Mouse (Mus musculus): ENCODE data around the gene Lmtk2. TPM values are rescaled to one million over a fixed set of nuclear protein-coding genes. Genes with fewer than 3 reads are reported as not detected.

Gene Lmtk2
- polyA plus RNA-seq, 1 experiment from 2014 or later, result 4.4 TPM

GRCm38 (mm10) chr5:144149530-144149929 lies 49.3 kb downstream of the Lmtk2 start:
- no peak overlapping the region for H3K9ac ChIP-seq (ENCODE audit: low read length)
- H3K4me2 ChIP-seq (ENCODE audit: low read depth, severe bottlenecking), result no peak overlapping the region
- no peak for ATAC-seq (ENCODE audit: insufficient number of reproducible peaks, low FRiP score, low TSS enrichment, low read depth)
- peaks cover 6% of the 10 kb centered on the region; the same call in 1 of the 2 replicates for H3K36me3 ChIP-seq (ENCODE audit: control insufficient read depth, insufficient read depth, low read length)
- DNase-seq (ENCODE audit: low spot score), result no peak
- H3K4me3 ChIP-seq (ENCODE audit: low read depth, low read length), result no peak overlapping the region
- H3K27me3 ChIP-seq (ENCODE audit: control insufficient read depth, insufficient read depth, low read length), result no peaks in the 10 kb centered on the region
- no peaks in the 10 kb centered on the region for H3K9me3 ChIP-seq (ENCODE audit: control insufficient read depth, low read length)
- WGBS, result 97% methylated on average over 4 of the region's 4 CpGs
- H3K4me1 ChIP-seq (ENCODE audit: control insufficient read depth, insufficient read depth, low read length), result no peaks in the 10 kb centered on the region
- no peak overlapping the region for H3K27ac ChIP-seq (replicated peaks; ENCODE audit: low read depth, low read length)

- ATAC-seq (ENCODE audit: insufficient number of reproducible peaks, low FRiP score, low TSS enrichment, low read depth), result no peak
- Histone ChIP-seq H3K36me3 (ENCODE audit: control insufficient read depth, insufficient read depth, low read length) (peaks cover 6% of the 10 kb centered on the region; the same call in 1 of the 2 replicates), H3K9me3 (ENCODE audit: control insufficient read depth, low read length) (no peaks in the 10 kb centered on the region), H3K27me3 (ENCODE audit: control insufficient read depth, insufficient read depth, low read length) (no peaks in the 10 kb centered on the region), H3K9ac (ENCODE audit: low read length) (no peak overlapping the region), H3K4me3 (ENCODE audit: low read depth, low read length) (no peak overlapping the region), H3K4me2 (ENCODE audit: low read depth, severe bottlenecking) (no peak overlapping the region), H3K4me1 (ENCODE audit: control insufficient read depth, insufficient read depth, low read length) (no peaks in the 10 kb centered on the region), H3K27ac (replicated peaks; ENCODE audit: low read depth, low read length) (no peak overlapping the region)
- WGBS, result 94% methylated on average over 4 of the region's 4 CpGs
- no peak for DNase-seq (ENCODE audit: low spot score)
Observed at GRCm38 (mm10) chr5:144151270-144151669, 51.0 kb downstream of the Lmtk2 start.

GRCm38 (mm10) chr5:144154528-144154927 lies 54.3 kb downstream of the Lmtk2 start:
- H3K9ac ChIP-seq (ENCODE audit: low read length), result no peak overlapping the region
- no peaks in the 10 kb centered on the region for H3K27me3 ChIP-seq (ENCODE audit: control insufficient read depth, insufficient read depth, low read length)
- WGBS, result 43% methylated on average over 7 of the region's 7 CpGs
- H3K9me3 ChIP-seq (ENCODE audit: control insufficient read depth, low read length), result no peaks in the 10 kb centered on the region
- H3K4me3 ChIP-seq (ENCODE audit: low read depth, low read length), result no peak overlapping the region
- H3K36me3 ChIP-seq (ENCODE audit: control insufficient read depth, insufficient read depth, low read length), result peaks cover 5% of the 10 kb centered on the region; the same call in 1 of the 2 replicates
- no peak for ATAC-seq (ENCODE audit: insufficient number of reproducible peaks, low FRiP score, low TSS enrichment, low read depth)
- DNase-seq (ENCODE audit: low spot score), result peak; percentile 79
- no peaks in the 10 kb centered on the region for H3K4me1 ChIP-seq (ENCODE audit: control insufficient read depth, insufficient read depth, low read length)
- no peak overlapping the region for H3K4me2 ChIP-seq (ENCODE audit: low read depth, severe bottlenecking)
- no peak overlapping the region for H3K27ac ChIP-seq (replicated peaks; ENCODE audit: low read depth, low read length)

GRCm38 (mm10) chr5:144158604-144159003 lies 58.4 kb downstream of the Lmtk2 start:
- no peaks in the 10 kb centered on the region for H3K9me3 ChIP-seq (ENCODE audit: control insufficient read depth, low read length)
- no peak overlapping the region for H3K4me3 ChIP-seq (ENCODE audit: low read depth, low read length)
- no peak for ATAC-seq (ENCODE audit: insufficient number of reproducible peaks, low FRiP score, low TSS enrichment, low read depth)
- H3K27me3 ChIP-seq (ENCODE audit: control insufficient read depth, insufficient read depth, low read length), result no peaks in the 10 kb centered on the region
- H3K27ac ChIP-seq (replicated peaks; ENCODE audit: low read depth, low read length), result no peak overlapping the region
- WGBS, result 62% methylated on average over 4 of the region's 4 CpGs
- no peak overlapping the region for H3K9ac ChIP-seq (ENCODE audit: low read length)
- no peak overlapping the region for H3K4me2 ChIP-seq (ENCODE audit: low read depth, severe bottlenecking)
- DNase-seq (ENCODE audit: low spot score), result no peak
- peaks cover 2% of the 10 kb centered on the region; the same call in 1 of the 2 replicates for H3K36me3 ChIP-seq (ENCODE audit: control insufficient read depth, insufficient read depth, low read length)
- no peaks in the 10 kb centered on the region for H3K4me1 ChIP-seq (ENCODE audit: control insufficient read depth, insufficient read depth, low read length)

- H3K27ac ChIP-seq (replicated peaks; ENCODE audit: low read depth, low read length), result no peak overlapping the region
- 93% methylated on average over 8 of the region's 8 CpGs for WGBS
- no peaks in the 10 kb centered on the region for H3K9me3 ChIP-seq (ENCODE audit: control insufficient read depth, low read length)
- no peaks in the 10 kb centered on the region for H3K4me1 ChIP-seq (ENCODE audit: control insufficient read depth, insufficient read depth, low read length)
- peaks cover 4% of the 10 kb centered on the region; the same call in 1 of the 2 replicates for H3K36me3 ChIP-seq (ENCODE audit: control insufficient read depth, insufficient read depth, low read length)
- H3K27me3 ChIP-seq (ENCODE audit: control insufficient read depth, insufficient read depth, low read length), result no peaks in the 10 kb centered on the region
- ATAC-seq (ENCODE audit: insufficient number of reproducible peaks, low FRiP score, low TSS enrichment, low read depth) (no peak), DNase-seq (ENCODE audit: low spot score) (no peak)
- no peak overlapping the region for H3K4me2 ChIP-seq (ENCODE audit: low read depth, severe bottlenecking)
- no peak overlapping the region for H3K9ac ChIP-seq (ENCODE audit: low read length)
- no peak overlapping the region for H3K4me3 ChIP-seq (ENCODE audit: low read depth, low read length)
Observed at GRCm38 (mm10) chr5:144159137-144159536, 58.9 kb downstream of the Lmtk2 start.

- ATAC-seq (ENCODE audit: insufficient number of reproducible peaks, low FRiP score, low TSS enrichment, low read depth) (no peak), DNase-seq (ENCODE audit: low spot score) (no peak)
- no peaks in the 10 kb centered on the region for H3K4me1 ChIP-seq (ENCODE audit: control insufficient read depth, insufficient read depth, low read length)
- H3K27me3 ChIP-seq (ENCODE audit: control insufficient read depth, insufficient read depth, low read length), result no peaks in the 10 kb centered on the region
- no peak overlapping the region for H3K9ac ChIP-seq (ENCODE audit: low read length)
- H3K27ac ChIP-seq (replicated peaks; ENCODE audit: low read depth, low read length), result no peak overlapping the region
- H3K36me3 ChIP-seq (ENCODE audit: control insufficient read depth, insufficient read depth, low read length), result peaks cover 7% of the 10 kb centered on the region; the same call in 1 of the 2 replicates
- H3K4me2 ChIP-seq (ENCODE audit: low read depth, severe bottlenecking), result no peak overlapping the region
- no peaks in the 10 kb centered on the region for H3K9me3 ChIP-seq (ENCODE audit: control insufficient read depth, low read length)
- WGBS, result 83% methylated on average over 5 of the region's 5 CpGs
- no peak overlapping the region for H3K4me3 ChIP-seq (ENCODE audit: low read depth, low read length)
Observed at GRCm38 (mm10) chr5:144162080-144162812, 62.0 kb downstream of the Lmtk2 start.

- H3K9me3 ChIP-seq (ENCODE audit: control insufficient read depth, low read length), result no peaks in the 10 kb centered on the region
- ATAC-seq (ENCODE audit: insufficient number of reproducible peaks, low FRiP score, low TSS enrichment, low read depth) (no peak), DNase-seq (ENCODE audit: low spot score) (no peak)
- H3K36me3 ChIP-seq (ENCODE audit: control insufficient read depth, insufficient read depth, low read length), result peaks cover 7% of the 10 kb centered on the region; the same call in 1 of the 2 replicates
- H3K4me1 ChIP-seq (ENCODE audit: control insufficient read depth, insufficient read depth, low read length), result no peaks in the 10 kb centered on the region
- no peak overlapping the region for H3K27ac ChIP-seq (replicated peaks; ENCODE audit: low read depth, low read length)
- H3K4me2 ChIP-seq (ENCODE audit: low read depth, severe bottlenecking), result no peak overlapping the region
- no peak overlapping the region for H3K9ac ChIP-seq (ENCODE audit: low read length)
- WGBS, result 76% methylated on average over 10 of the region's 10 CpGs
- H3K27me3 ChIP-seq (ENCODE audit: control insufficient read depth, insufficient read depth, low read length), result no peaks in the 10 kb centered on the region
- H3K4me3 ChIP-seq (ENCODE audit: low read depth, low read length), result no peak overlapping the region
Observed at GRCm38 (mm10) chr5:144162813-144163517, 62.7 kb downstream of the Lmtk2 start.

GRCm38 (mm10) chr5:144165756-144166155 lies 65.5 kb downstream of the Lmtk2 start:
- Histone ChIP-seq H3K27ac (replicated peaks; ENCODE audit: low read depth, low read length) (no peak overlapping the region), H3K9ac (ENCODE audit: low read length) (no peak overlapping the region), H3K4me2 (ENCODE audit: low read depth, severe bottlenecking) (no peak overlapping the region), H3K36me3 (ENCODE audit: control insufficient read depth, insufficient read depth, low read length) (peaks cover 5% of the 10 kb centered on the region; the same call in 1 of the 2 replicates), H3K27me3 (ENCODE audit: control insufficient read depth, insufficient read depth, low read length) (no peaks in the 10 kb centered on the region), H3K9me3 (ENCODE audit: control insufficient read depth, low read length) (no peaks in the 10 kb centered on the region), H3K4me3 (ENCODE audit: low read depth, low read length) (no peak overlapping the region), H3K4me1 (ENCODE audit: control insufficient read depth, insufficient read depth, low read length) (no peaks in the 10 kb centered on the region)
- no peak for ATAC-seq (ENCODE audit: insufficient number of reproducible peaks, low FRiP score, low TSS enrichment, low read depth)
- 86% methylated on average over 3 of the region's 3 CpGs for WGBS
- no peak for DNase-seq (ENCODE audit: low spot score)
